Mouse (Mus musculus) intestine, postnatal 0 days (tissue): ENCODE results near the gene Krtap4-2. TPM values are rescaled to one million over a fixed set of nuclear protein-coding genes. Genes with fewer than 3 reads are reported as not detected.
"Not testable (repeated sequence)": the region's sequence is repeated elsewhere in the genome, so short reads cannot be mapped to it uniquely, and the experiment has no call there.

Source experiments
- ATAC-seq: fragments of 200-750 bp; cut with Nextera tagmentation; 2 replicates; pipeline ENCODE4 v1.8.0; 2017; ENCODE audit warnings: mild to moderate bottlenecking, moderate TSS enrichment, moderate library complexity
- H3K27ac ChIP-seq: fragments of 300-500 bp; sonication (generic); 2 replicates; pipeline ENCODE4 v1.5.1; 2014; ENCODE audit warnings: mild to moderate bottlenecking, low read depth, low read length, moderate library complexity
- H3K27me3 ChIP-seq: fragments of 300-500 bp; sonication (generic); replicated peaks from 2 replicates; pipeline ENCODE4 v1.6.1; 2014; ENCODE audit warnings: low read length, mixed read lengths; ENCODE audit not compliant: control insufficient read depth, insufficient read depth
- H3K36me3 ChIP-seq: fragments of 300-500 bp; sonication (generic); 2 replicates; pipeline ENCODE4 v1.6.1; 2014; ENCODE audit warnings: mild to moderate bottlenecking, moderate library complexity; ENCODE audit not compliant: control insufficient read depth, insufficient read depth
- H3K4me1 ChIP-seq: fragments of 300-500 bp; sonication (generic); replicated peaks from 2 replicates; pipeline ENCODE4 v1.6.1; 2014; ENCODE audit warnings: antibody characterized with exemption, low read length, mixed read lengths; ENCODE audit not compliant: control insufficient read depth, insufficient read depth
- H3K4me2 ChIP-seq: fragments of 300-500 bp; sonication (generic); replicated peaks from 2 replicates; pipeline ENCODE4 v1.6.1; 2014; ENCODE audit warnings: low read depth, mild to moderate bottlenecking, moderate library complexity
- H3K4me3 ChIP-seq: fragments of 300-500 bp; sonication (generic); 2 replicates; pipeline ENCODE4 v1.5.1; 2014; ENCODE audit warnings: low read depth, low read length
- H3K9ac ChIP-seq: fragments of 300-500 bp; sonication (generic); 2 replicates; pipeline ENCODE4 v1.6.1; 2014; ENCODE audit warnings: mild to moderate bottlenecking, low read depth, low read length
- H3K9me3 ChIP-seq: fragments of 300-500 bp; sonication (generic); 2 replicates; pipeline ENCODE4 v1.6.1; 2016; ENCODE audit warnings: mixed run types; ENCODE audit not compliant: control insufficient read depth
- CTCF ChIP-seq: sonication (generic); IDR thresholded peaks from 2 replicates; pipeline ENCODE4 v1.5.1; 2016; ENCODE audit warnings: low read depth, mild to moderate bottlenecking, control low read depth, antibody characterized with exemption, moderate library complexity
- WGBS: fragments of 180-500 bp; shearing (Covaris S2); extraction: QIAGEN DNeasy Blood & Tissue Kit; methylation state at CpG from one replicate; pipeline ENCODE4 v1.1.7; 2014; 5-methylcytosine and 5-hydroxymethylcytosine counted together
- polyA plus RNA-seq: library from polyadenylated mRNA; unstranded; fragments of >200 nt; fragmentation: Nextera tagmentation; extraction: Ambion mirVana; gene quantifications from 2 replicates; pipeline ENCODE4 v1.2.1, GENCODE M21; 2015

Krtap4-2 gene
- polyA plus RNA-seq, result not detected in 2 replicates

DNA sequence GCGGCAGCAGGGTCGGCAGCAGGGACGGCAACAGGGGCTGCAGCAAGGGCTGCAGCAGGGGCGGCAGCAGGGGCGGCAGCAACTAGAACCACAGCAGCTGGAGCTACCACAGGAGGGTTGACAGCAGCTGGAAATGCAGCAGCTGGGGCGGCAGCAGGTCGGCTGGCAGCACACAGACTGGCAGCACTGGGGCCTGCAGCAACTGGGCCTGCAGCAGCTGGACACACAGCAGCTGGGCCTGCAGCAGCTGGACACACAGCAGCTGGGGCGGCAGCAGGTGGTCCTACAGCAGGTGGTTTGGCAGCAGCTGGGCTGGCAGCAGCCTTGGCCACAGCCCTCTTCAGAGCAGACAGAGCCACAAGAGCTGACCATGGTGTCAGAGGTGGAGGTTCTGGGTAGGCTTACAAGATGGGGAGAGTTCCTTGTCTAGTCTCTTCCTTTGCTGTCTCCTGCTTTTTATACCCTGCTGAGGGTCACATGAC lies at the start of gene Krtap4-2:
TSS of gene Krtap4-2 (minus strand) at position 432 of the 482 bp plus-strand sequence.
- Histone ChIP-seq H3K9ac (no peak within 1 kb of the TSS), H3K27me3 (no peaks in the 10 kb centered on the region), H3K4me2 (no peak within 1 kb of the TSS), H3K4me1 (no peaks in the 10 kb centered on the region), H3K27ac (no peak within 1 kb of the TSS), H3K36me3 (no peaks in the 10 kb centered on the region), H3K9me3 (no peaks in the 10 kb centered on the region), H3K4me3 (no peak within 1 kb of the TSS)
- 45% methylated on average over 8 of the region's 8 CpGs for WGBS
- no peak for ATAC-seq
- TF ChIP-seq CTCF, result no peak

DNA sequence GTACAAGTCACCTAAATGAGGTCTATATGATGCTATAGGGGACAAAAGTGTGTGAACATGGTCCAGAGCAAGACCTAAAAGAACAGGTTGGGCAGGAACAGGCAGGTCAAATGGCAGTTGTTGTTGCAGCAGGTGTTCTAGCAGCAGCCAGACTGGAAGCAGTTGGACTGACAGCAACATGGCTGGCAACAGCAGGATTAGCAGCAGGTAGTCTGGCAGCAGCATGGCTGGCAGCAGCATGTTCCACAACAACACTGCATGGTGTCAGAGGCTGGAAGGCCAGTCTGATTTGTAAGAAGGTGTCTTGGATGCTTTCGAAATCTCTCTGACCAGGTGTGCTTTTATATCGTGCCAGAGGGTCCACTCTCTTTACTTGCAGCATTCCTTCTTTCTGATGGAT lies 48.6 kb upstream of the Krtap4-2 start:
- ATAC-seq, result no peak
- Histone ChIP-seq H3K27me3 (no peaks in the 10 kb centered on the region), H3K4me3 (no peak overlapping the region), H3K27ac (no peak overlapping the region), H3K9ac (no peak overlapping the region), H3K9me3 (no peaks in the 10 kb centered on the region), H3K36me3 (no peaks in the 10 kb centered on the region), H3K4me2 (no peak overlapping the region), H3K4me1 (no peaks in the 10 kb centered on the region)
- no peak for TF ChIP-seq CTCF
- WGBS, result 82% methylated on average over 2 of the region's 2 CpGs

- H3K27ac ChIP-seq, result no peak within 1 kb of the TSS
- H3K4me1 ChIP-seq, result no peaks in the 10 kb centered on the region
- no peak within 1 kb of the TSS for H3K4me2 ChIP-seq
- no peak for ATAC-seq
- H3K27me3 ChIP-seq, result no peaks in the 10 kb centered on the region; the same call in 1 of the 2 replicates
- no peaks in the 10 kb centered on the region for H3K9me3 ChIP-seq
- no peak within 1 kb of the TSS for H3K4me3 ChIP-seq
- no peak for TF ChIP-seq CTCF
- no peak within 1 kb of the TSS for H3K9ac ChIP-seq
- H3K36me3 ChIP-seq, result no peaks in the 10 kb centered on the region
Measured at GRCm38 (mm10) chr11:99665860-99666259, 31.0 kb upstream of the Krtap4-2 start, which contains the start of gene Krtap4-6. Gene Krtap4-6, minus strand, starts transcription at chr11:99665960.

GRCm38 (mm10) chr11:99662802-99663201 lies 27.9 kb upstream of the Krtap4-2 start:
- H3K27ac ChIP-seq, result no peak overlapping the region
- H3K9me3 ChIP-seq, result no peaks in the 10 kb centered on the region
- TF ChIP-seq CTCF, result no peak
- H3K4me3 ChIP-seq, result no peak overlapping the region
- no peak overlapping the region for H3K4me2 ChIP-seq
- no peak overlapping the region for H3K9ac ChIP-seq
- WGBS, result 83% methylated on average over 10 of the region's 10 CpGs
- H3K36me3 ChIP-seq, result no peaks in the 10 kb centered on the region
- no peak for ATAC-seq
- H3K4me1 ChIP-seq, result no peaks in the 10 kb centered on the region
- H3K27me3 ChIP-seq, result no peaks in the 10 kb centered on the region

DNA sequence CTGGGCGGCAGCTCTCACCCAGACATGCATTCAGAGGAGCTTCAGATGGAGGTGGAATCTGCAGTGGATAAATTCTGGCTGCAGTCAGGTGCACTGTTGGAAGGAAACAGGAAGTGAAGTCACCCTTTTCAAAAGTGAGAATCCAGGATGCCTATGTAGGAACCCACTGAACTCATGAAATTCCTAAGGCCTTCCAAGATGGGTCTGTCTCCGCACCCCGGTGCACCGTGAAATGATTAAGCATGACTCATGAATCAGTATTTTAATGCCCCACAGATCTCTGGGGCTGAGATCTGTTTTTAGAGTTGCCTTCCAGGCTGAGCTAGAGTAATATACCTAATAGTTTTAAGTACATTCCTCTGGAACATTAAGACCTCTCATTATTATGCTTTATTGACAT lies 24.4 kb upstream of the Krtap4-2 start:
- WGBS, result 88% methylated on average over 4 of the region's 4 CpGs
- no peak overlapping the region for H3K4me2 ChIP-seq
- ATAC-seq, result no peak
- no peak overlapping the region for H3K4me3 ChIP-seq
- TF ChIP-seq CTCF, result no peak
- no peaks in the 10 kb centered on the region for H3K4me1 ChIP-seq
- no peaks in the 10 kb centered on the region for H3K36me3 ChIP-seq
- no peaks in the 10 kb centered on the region; the same call in 1 of the 2 replicates for H3K27me3 ChIP-seq
- no peak overlapping the region for H3K27ac ChIP-seq
- no peak overlapping the region for H3K9ac ChIP-seq
- H3K9me3 ChIP-seq, result no peaks in the 10 kb centered on the region

DNA sequence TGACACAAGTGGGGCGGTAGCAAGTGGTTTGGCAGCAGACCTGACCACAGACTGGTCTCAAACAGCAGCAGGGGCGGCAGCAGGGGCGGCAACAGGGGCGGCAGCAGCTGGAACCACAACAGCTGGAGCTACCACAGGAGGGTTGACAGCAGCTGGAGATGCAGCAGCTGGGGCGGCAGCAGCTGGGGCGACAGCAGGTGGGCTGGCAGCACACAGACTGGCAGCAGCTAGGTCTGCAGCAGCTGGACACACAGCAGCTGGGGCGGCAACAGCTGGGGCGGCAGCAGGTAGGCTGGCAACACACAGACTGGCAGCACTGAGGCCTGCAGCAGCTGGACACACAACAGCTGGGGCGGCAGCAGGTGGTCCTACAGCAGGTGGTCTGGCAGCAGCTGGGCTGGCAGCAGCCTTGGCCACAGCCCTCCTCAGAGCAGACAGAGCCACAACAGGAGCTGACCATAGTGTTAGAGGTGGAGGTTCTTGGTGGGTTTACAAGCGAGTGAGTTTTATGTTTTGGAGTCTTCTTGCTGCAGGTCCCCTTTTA lies 23.7 kb upstream of the Krtap4-2 start, which contains the start of gene Gm11563:
TSS of gene Gm11563 (minus strand) at position 494 of the 544 bp plus-strand sequence.
- not testable (repeated sequence) for H3K4me3 ChIP-seq, H3K9me3 ChIP-seq, H3K4me2 ChIP-seq, H3K27me3 ChIP-seq, ATAC-seq, H3K27ac ChIP-seq, H3K9ac ChIP-seq, H3K4me1 ChIP-seq, H3K36me3 ChIP-seq
- 67% methylated on average over 10 of the region's 10 CpGs for WGBS
